Mouse (Mus musculus): ENCODE data around the gene Srr. TPM values are rescaled to one million over a fixed set of nuclear protein-coding genes. Genes with fewer than 3 reads are reported as not detected.
A peak's percentile ranks its signal among the peaks of the same experiment; 100 is the strongest.

The Srr gene
- total and polyA plus RNA-seq, 3 experiments: 5.2 to 6.8 TPM; not detected in 1

DNA sequence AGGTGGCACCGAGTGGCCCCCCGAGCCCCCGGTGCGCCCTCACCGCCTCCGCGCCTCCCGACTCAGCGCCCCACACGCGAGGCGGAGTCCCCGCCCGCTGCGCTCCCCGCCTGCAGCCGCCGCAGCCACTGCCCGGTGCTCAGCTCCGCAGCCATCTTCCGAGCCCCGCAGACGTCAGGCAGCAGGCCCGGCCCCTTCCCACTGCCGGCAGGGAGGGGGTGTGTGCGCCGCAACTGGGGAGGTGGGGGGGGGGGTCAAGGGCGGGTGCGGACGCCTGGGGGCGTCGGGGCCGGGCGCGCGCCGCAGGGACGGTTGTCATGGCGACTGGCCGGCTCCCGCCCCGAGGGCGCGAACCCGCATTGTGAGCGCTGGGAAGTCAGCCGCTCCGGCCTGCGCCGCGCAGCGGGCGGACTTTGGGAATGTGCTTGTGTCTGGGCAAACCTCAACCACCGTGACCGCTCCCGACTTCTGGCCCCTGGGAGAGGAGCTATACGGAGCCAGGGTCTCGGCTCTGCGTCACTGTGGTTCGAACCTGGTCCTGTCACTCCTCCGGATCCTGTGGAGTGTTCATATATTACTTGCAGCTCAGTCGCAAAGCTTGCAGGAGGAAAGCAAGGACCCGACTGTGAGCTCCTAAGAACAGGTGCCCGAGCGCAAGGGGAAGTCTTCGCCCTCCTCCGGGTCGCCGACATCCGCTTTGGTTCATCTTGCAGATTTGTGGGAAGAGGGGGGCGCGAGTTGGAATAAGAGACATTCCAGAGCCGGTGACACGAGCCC lies 28.7 kb downstream of the Srr start, which contains the start of gene Sgsm2:
Gene Sgsm2 (minus strand): TSS at position 160 of the 777 bp plus-strand sequence.
- Histone ChIP-seq H3K79me2 (ENCODE audit: control insufficient read depth, insufficient read depth, low read length, poor library complexity) (peaks cover 54% of the 10 kb centered on the region), H3K9me3 (replicated peaks; ENCODE audit: insufficient read depth, low read length) (no peaks in the 10 kb centered on the region), H3K27me3 (ENCODE audit: control insufficient read depth in 1 of 2, insufficient read depth in 2 of 2, low read length in 2 of 2) (no peaks in the 10 kb centered on the region), H3K4me3 (ENCODE audit: control insufficient read depth in 1 of 2, insufficient read depth in 1 of 2, low read depth in 2 of 2, low read length in 2 of 2) (peak within 1 kb of the TSS; percentile 80 to 86), H3K4me1 (ENCODE audit: control insufficient read depth in 1 of 2, insufficient read depth in 2 of 2, low read length in 2 of 2) (peaks cover 6 to 18% of the 10 kb centered on the region in 2 experiments), H3K9ac (ENCODE audit: control insufficient read depth, low read depth, low read length, poor library complexity, severe bottlenecking) (peak within 1 kb of the TSS; percentile 86), H3K36me3 (ENCODE audit: control insufficient read depth in 1 of 2, insufficient read depth in 2 of 2, low read length in 2 of 2) (peaks cover 24 to 29% of the 10 kb centered on the region in 2 experiments), H3K27ac (ENCODE audit: control insufficient read depth, low read depth, low read length) (peak within 1 kb of the TSS; percentile 86)
- peak; percentile 87 for DNase-seq (ENCODE audit: low read depth, low spot score)
- TF ChIP-seq ELF1 (IDR thresholded peaks at IDR 0.05; ENCODE audit: low read depth, low read length) (no peak), SIN3A (IDR thresholded peaks at IDR 0.05; ENCODE audit: low read length) (no peak; the same call in 1 of the 2 replicates), POLR2AphosphoS5 (IDR thresholded peaks at IDR 0.05; ENCODE audit: borderline replicate concordance, low read depth, low read length) (no peak), TAL1 (IDR thresholded peaks at IDR 0.05; ENCODE audit: low read length) (no peak), USF1 (IDR thresholded peaks at IDR 0.05; ENCODE audit: low read depth, low read length) (no peak), HCFC1 (IDR thresholded peaks at IDR 0.05; ENCODE audit: low read depth, low read length) (no peak), MAFK (IDR thresholded peaks at IDR 0.05; ENCODE audit: borderline replicate concordance, low read depth, low read length) (no peak), E2F4 (IDR thresholded peaks at IDR 0.05; ENCODE audit: borderline replicate concordance, low read depth, low read length) (peak; percentile 63; the same call in 1 of the 2 replicates), CTCF (IDR thresholded peaks at IDR 0.05 in 2 of 3, conservative IDR thresholded peaks at IDR 0.05 in 1 of 3; ENCODE audit: control insufficient read depth in 1 of 3, insufficient read depth in 1 of 3, low read depth in 2 of 3, low read length in 3 of 3, poor library complexity in 1 of 3, severe bottlenecking in 1 of 3) (no peak), USF2 (IDR thresholded peaks at IDR 0.05; ENCODE audit: borderline replicate concordance in 1 of 2, insufficient read depth in 1 of 2, low read depth in 1 of 2, low read length in 2 of 2) (no peak), TCF12 (IDR thresholded peaks at IDR 0.05; ENCODE audit: low read depth, low read length) (peak; percentile 26; the same call in 1 of the 2 replicates), GATA1 (IDR thresholded peaks at IDR 0.05; ENCODE audit: low read depth, low read length) (no peak), MXI1 (IDR thresholded peaks at IDR 0.05; ENCODE audit: low read depth, low read length) (peak; percentile 17; the same call in 1 of the 2 replicates), ZKSCAN1 (IDR thresholded peaks at IDR 0.05; ENCODE audit: low read depth, low read length) (no peak), POLR2AphosphoS2 (IDR thresholded peaks at IDR 0.05; ENCODE audit: low read length) (no peak), GABPA (IDR thresholded peaks at IDR 0.05; ENCODE audit: low read depth, low read length) (no peak), KAT2A (conservative IDR thresholded peaks at IDR 0.05; ENCODE audit: low read depth, low read length) (no peak), MYB (IDR thresholded peaks at IDR 0.05; ENCODE audit: low read depth, low read length) (0 out of 2 replicates have a peak, but pooled peaks have one; percentile 18), ZNF384 (IDR thresholded peaks at IDR 0.05; ENCODE audit: low read depth, low read length) (no peak), MAX (IDR thresholded peaks at IDR 0.05; ENCODE audit: low read length) (no peak), NELFE (IDR thresholded peaks at IDR 0.05; ENCODE audit: low read depth, low read length) (peak; percentile 54), CHD1 (IDR thresholded peaks at IDR 0.05; ENCODE audit: low read depth, low read length) (no peak; the same call in 1 of the 2 replicates), SMC3 (IDR thresholded peaks at IDR 0.05; ENCODE audit: low read depth, low read length) (no peak; the same call in 1 of the 2 replicates), EP300 (IDR thresholded peaks at IDR 0.05; ENCODE audit: low read depth in 1 of 2, low read length in 2 of 2) (no peak), MAZ (IDR thresholded peaks at IDR 0.05; ENCODE audit: low read depth, low read length) (peak; percentile 96), RCOR1 (IDR thresholded peaks at IDR 0.05; ENCODE audit: low read depth, low read length) (no peak), JUND (IDR thresholded peaks at IDR 0.05; ENCODE audit: low read depth, low read length) (no peak), POLR2A (IDR thresholded peaks at IDR 0.05; ENCODE audit: control insufficient read depth in 1 of 2, insufficient read depth in 1 of 2, low read depth in 1 of 2, low read length in 2 of 2, poor library complexity in 1 of 2) (no peak; a peak in 2 of 4 replicates), MEF2A (IDR thresholded peaks at IDR 0.05; ENCODE audit: extremely low read depth, insufficient replicate concordance, low read depth, low read length, poor library complexity, severe bottlenecking) (0 out of 2 replicates have a peak, but pooled peaks have one; percentile 14), ZC3H11A (IDR thresholded peaks at IDR 0.05; ENCODE audit: low read depth, low read length) (no peak), NRF1 (IDR thresholded peaks at IDR 0.05; ENCODE audit: insufficient read depth, low read depth, low read length, poor library complexity, severe bottlenecking) (no peak), MYC (IDR thresholded peaks at IDR 0.05; ENCODE audit: low read depth, low read length) (no peak), TBP (IDR thresholded peaks at IDR 0.05; ENCODE audit: low read depth, low read length) (no peak; the same call in 1 of the 2 replicates), CHD2 (IDR thresholded peaks at IDR 0.05; ENCODE audit: low read length) (no peak), UBTF (IDR thresholded peaks at IDR 0.05; ENCODE audit: borderline replicate concordance, insufficient read depth, low read depth, low read length) (no peak)
